Mouse (Mus musculus): ENCODE measurements around the gene Gm29776.

The Gm29776 gene

GRCm38 (mm10) chr14:54706589-54707320 lies 8.1 kb upstream of the Gm29776 start:
- DNase-seq, result peak; percentile 44

- DNase-seq, result peak; percentile 89
Observed at GRCm38 (mm10) chr14:54705844-54706243, 7.2 kb upstream of the Gm29776 start.

- DNase-seq, result no peak
Observed at GRCm38 (mm10) chr14:54703207-54703606, 4.6 kb upstream of the Gm29776 start.

- DNase-seq, result peak; percentile 84
Observed at GRCm38 (mm10) chr14:54701298-54701697, 2.7 kb upstream of the Gm29776 start.

GRCm38 (mm10) chr14:54699586-54699985 lies 953 bp upstream of the Gm29776 start:
- no peak for DNase-seq

- DNase-seq, result no peak
Observed at GRCm38 (mm10) chr14:54696752-54697151, 1.9 kb downstream of the Gm29776 start.

- DNase-seq, result no peak
Observed at GRCm38 (mm10) chr14:54695042-54695441, 3.6 kb downstream of the Gm29776 start.

GRCm38 (mm10) chr14:54687251-54687650 lies 11.4 kb downstream of the Gm29776 start:
- DNase-seq, result no peak

GRCm38 (mm10) chr14:54686522-54687143 lies 12.0 kb downstream of the Gm29776 start, which contains the start of gene Acin1:
Gene Acin1, minus strand, starts transcription at chr14:54686931.
- peak; percentile 98 for DNase-seq

GRCm38 (mm10) chr14:54686063-54686521 lies 12.5 kb downstream of the Gm29776 start, which contains the start of gene 1700123O20Rik:
Gene 1700123O20Rik, plus strand, starts transcription at chr14:54686216.
- peak; percentile 93 for DNase-seq

- peak; percentile 25 for DNase-seq
Observed at GRCm38 (mm10) chr14:54685471-54685870, 13.2 kb downstream of the Gm29776 start.

GRCm38 (mm10) chr14:54682396-54682795 lies 16.2 kb downstream of the Gm29776 start:
- no peak for DNase-seq

- peak; percentile 29 for DNase-seq
Observed at GRCm38 (mm10) chr14:54678657-54679304, 19.9 kb downstream of the Gm29776 start.

- no peak for DNase-seq
Observed at GRCm38 (mm10) chr14:54676290-54676689, 22.3 kb downstream of the Gm29776 start.

GRCm38 (mm10) chr14:54674317-54674716 lies 24.3 kb downstream of the Gm29776 start:
- no peak for DNase-seq

- peak; percentile 71 for DNase-seq
Observed at GRCm38 (mm10) chr14:54669381-54669780, 29.3 kb downstream of the Gm29776 start.

GRCm38 (mm10) chr14:54664477-54665222 lies 34.0 kb downstream of the Gm29776 start:
- no peak for DNase-seq

GRCm38 (mm10) chr14:54660009-54660408 lies 38.6 kb downstream of the Gm29776 start:
- DNase-seq, result no peak

- peak; percentile 91 for DNase-seq
Observed at GRCm38 (mm10) chr14:54653496-54653895, 45.1 kb downstream of the Gm29776 start.

GRCm38 (mm10) chr14:54652787-54653186 lies 45.8 kb downstream of the Gm29776 start:
- no peak for DNase-seq

GRCm38 (mm10) chr14:54651556-54651955 lies 47.1 kb downstream of the Gm29776 start:
- DNase-seq, result no peak

- peak; percentile 89 for DNase-seq
Observed at GRCm38 (mm10) chr14:54650621-54651454, 47.8 kb downstream of the Gm29776 start.
